Mouse (Mus musculus) cerebellum, adult 2 months (tissue): ENCODE results near the gene Tmem8.

Experiments used
- CTCF ChIP-seq: fragments of 200-500 bp; IDR thresholded peaks from 2 replicates; pipeline ENCODE4 v1.5.1; 2011; ENCODE audit warnings: low read depth, mild to moderate bottlenecking, control low read depth, low read length, moderate library complexity, borderline replicate concordance; ENCODE audit not compliant: insufficient read depth
- POLR2A ChIP-seq: fragments of 200-500 bp; IDR thresholded peaks from 2 replicates; pipeline ENCODE4 v1.6.1; 2011; ENCODE audit warnings: low read length, control low read depth, borderline replicate concordance; ENCODE audit not compliant: insufficient read depth

DNA sequence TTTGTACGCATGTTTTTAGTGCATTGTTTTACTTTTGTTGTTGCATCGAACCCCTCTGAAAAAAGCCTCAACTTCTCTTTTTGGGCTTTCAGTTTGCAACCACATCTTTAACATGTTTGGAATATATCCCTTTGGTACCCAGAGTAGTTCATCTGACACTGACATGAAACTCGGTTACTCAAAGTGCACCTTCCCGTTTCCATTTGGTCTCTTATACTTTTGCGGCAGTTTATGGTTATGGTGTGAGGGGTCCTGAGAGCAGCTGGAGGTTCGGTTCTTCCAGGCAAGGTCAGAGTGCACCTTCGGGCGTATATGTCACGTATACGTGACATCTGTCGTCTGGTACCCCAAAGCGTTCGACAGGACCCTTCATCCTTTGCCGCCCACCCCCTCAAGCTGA, 348 bp upstream of the Tmem8 start:
- TF ChIP-seq CTCF (no peak), POLR2A (no peak)
